Mouse (Mus musculus) stomach, embryonic 14.5 days (tissue): Measurements from ENCODE around the gene Lsm12. TPM values are rescaled to one million over a fixed set of nuclear protein-coding genes. Genes with fewer than 3 reads are reported as not detected.

ENCODE experiments used
- ATAC-seq: fragments of 200-750 bp; cut with Nextera tagmentation; 2 replicates; pipeline ENCODE4 v1.8.0; 2017; ENCODE audit warnings: low read depth, moderate TSS enrichment; ENCODE audit not compliant: insufficient number of reproducible peaks, insufficient read depth, low FRiP score
- H3K27ac ChIP-seq: fragments of 300-500 bp; sonication (generic); 2 replicates; pipeline ENCODE4 v1.5.1; 2014; ENCODE audit warnings: mild to moderate bottlenecking, low read length, moderate library complexity, mixed read lengths
- H3K27me3 ChIP-seq: fragments of 300-500 bp; sonication (generic); 2 replicates; pipeline ENCODE4 v1.6.1; 2014; ENCODE audit warnings: low read length, control low read depth, mixed read lengths; ENCODE audit not compliant: control insufficient read depth, insufficient read depth
- H3K36me3 ChIP-seq: fragments of 300-500 bp; sonication (generic); 2 replicates; pipeline ENCODE4 v1.6.1; 2014; ENCODE audit warnings: mild to moderate bottlenecking, control low read depth, low read length, moderate library complexity, mixed read lengths; ENCODE audit not compliant: control insufficient read depth, insufficient read depth
- H3K4me1 ChIP-seq: fragments of 300-500 bp; sonication (generic); 2 replicates; pipeline ENCODE4 v1.6.1; 2014; ENCODE audit warnings: low read length, control low read depth, mixed read lengths; ENCODE audit not compliant: control insufficient read depth, insufficient read depth
- H3K4me2 ChIP-seq: fragments of 300-500 bp; sonication (generic); replicated peaks from 2 replicates; pipeline ENCODE4 v1.6.1; 2014; ENCODE audit warnings: low read depth, low read length, control low read depth
- H3K4me3 ChIP-seq: fragments of 300-500 bp; sonication (generic); 2 replicates; pipeline ENCODE4 v1.5.1; 2014; ENCODE audit warnings: low read depth, low read length, control low read depth
- H3K9ac ChIP-seq: fragments of 300-500 bp; sonication (generic); replicated peaks from 2 replicates; pipeline ENCODE4 v1.6.1; 2014; ENCODE audit warnings: low read depth, mild to moderate bottlenecking, control low read depth, low read length, moderate library complexity, mixed read lengths
- H3K9me3 ChIP-seq: fragments of 300-500 bp; sonication (generic); 2 replicates; pipeline ENCODE4 v1.6.1; 2016; ENCODE audit warnings: low read depth, low read length, control low read depth; ENCODE audit not compliant: control insufficient read depth
- WGBS: fragments of 180-500 bp; shearing (Covaris S2); extraction: QIAGEN DNeasy Blood & Tissue Kit; methylation state at CpG from one replicate; pipeline ENCODE4 v1.1.7; 2014; 5-methylcytosine and 5-hydroxymethylcytosine counted together
- polyA plus RNA-seq: library from polyadenylated mRNA; unstranded; fragments of >200 nt; fragmentation: Nextera tagmentation; extraction: Ambion mirVana; gene quantifications from 2 replicates; pipeline ENCODE4 v1.2.1, GENCODE M21; 2014

Lsm12 gene
- polyA plus RNA-seq, 1 experiment from 2014 or later: 88.2 TPM

DNA sequence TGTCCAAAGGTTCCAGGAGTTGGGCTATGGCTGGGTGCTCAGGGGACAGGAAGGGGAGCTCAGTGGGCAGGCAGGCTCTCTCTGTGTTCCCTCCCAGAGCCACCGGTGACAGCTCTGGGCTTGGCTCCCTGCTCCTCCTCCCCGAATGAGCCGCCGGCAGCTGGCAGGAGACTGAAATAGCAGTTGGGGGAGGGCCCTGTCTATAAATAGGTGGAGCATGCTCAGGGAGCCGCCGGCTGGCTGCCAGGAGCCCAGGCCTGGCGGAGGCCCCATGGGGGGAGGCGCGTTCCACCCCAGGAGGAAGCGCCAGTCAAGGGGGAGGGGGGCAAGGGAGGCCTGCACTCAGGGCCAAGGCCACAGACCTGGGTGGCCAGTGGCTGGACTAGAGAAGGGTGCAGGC is 33.7 kb upstream of the Lsm12 start:
- peak overlapping the region; percentile 97 for H3K4me2 ChIP-seq
- no peaks in the 10 kb centered on the region for H3K36me3 ChIP-seq
- peak overlapping the region; percentile 61 for H3K9ac ChIP-seq
- ATAC-seq: peak; percentile 81
- peak overlapping the region; percentile 47 for H3K4me3 ChIP-seq
- no peaks in the 10 kb centered on the region for H3K9me3 ChIP-seq
- peak overlapping the region; percentile 94 for H3K27ac ChIP-seq
- H3K27me3 ChIP-seq: no peaks in the 10 kb centered on the region
- peaks cover 70% of the 10 kb centered on the region for H3K4me1 ChIP-seq
- 0% methylated on average over 10 of the region's 10 CpGs for WGBS

DNA sequence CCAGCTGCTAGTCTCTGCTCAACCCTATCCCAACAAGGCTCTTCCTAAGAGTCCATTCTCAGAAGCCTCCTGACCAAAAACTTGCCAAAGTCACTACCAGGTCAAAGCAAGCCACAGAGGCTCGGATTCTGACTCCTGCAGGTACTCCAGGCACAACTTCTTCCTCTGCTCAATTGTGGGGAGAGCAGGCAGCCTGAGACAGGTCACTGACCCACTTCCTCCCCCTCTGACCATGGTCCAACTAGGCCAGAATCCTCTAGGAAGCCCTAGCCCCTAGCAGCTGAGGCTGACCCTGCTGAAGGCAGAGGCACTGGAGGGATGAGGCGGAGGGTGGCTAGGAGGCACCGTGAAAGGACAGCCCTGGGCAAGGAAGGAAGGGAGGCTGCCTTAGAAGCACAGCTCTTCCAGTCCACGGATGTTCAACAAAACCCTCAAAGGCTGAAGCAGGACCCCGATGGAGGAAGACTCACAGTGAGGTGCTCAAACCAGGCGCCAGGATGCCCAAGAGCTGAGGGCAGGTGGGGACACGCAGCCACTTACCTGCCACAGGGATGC is 32.9 kb upstream of the Lsm12 start:
- Histone ChIP-seq H3K4me3 (peak overlapping the region; percentile 47), H3K27me3 (no peaks in the 10 kb centered on the region), H3K4me1 (peaks cover 72% of the 10 kb centered on the region), H3K9ac (peak overlapping the region; percentile 61; the same call in 1 of the 2 replicates), H3K4me2 (peak overlapping the region; percentile 97), H3K9me3 (no peaks in the 10 kb centered on the region), H3K27ac (peak overlapping the region; percentile 94), H3K36me3 (no peaks in the 10 kb centered on the region)
- ATAC-seq: no peak
- 48% methylated on average over 7 of the region's 7 CpGs for WGBS

- peak overlapping the region; percentile 97 for H3K4me2 ChIP-seq
- no peaks in the 10 kb centered on the region for H3K27me3 ChIP-seq
- WGBS: 56% methylated on average over 6 of the region's 6 CpGs
- H3K36me3 ChIP-seq: no peaks in the 10 kb centered on the region
- H3K9me3 ChIP-seq: no peaks in the 10 kb centered on the region
- ATAC-seq: no peak
- H3K4me3 ChIP-seq: peak overlapping the region; percentile 47
- H3K4me1 ChIP-seq: peaks cover 73% of the 10 kb centered on the region
- H3K27ac ChIP-seq: peak overlapping the region; percentile 94
- peak overlapping the region; percentile 61; the same call in 1 of the 2 replicates for H3K9ac ChIP-seq
These were observed 32.3 kb upstream of the Lsm12 start for GRCm38 (mm10) chr11:102217396-102217795.

- Histone ChIP-seq H3K4me3 (peak overlapping the region; percentile 47), H3K27me3 (no peaks in the 10 kb centered on the region), H3K4me2 (peak overlapping the region; percentile 97), H3K9ac (no peak overlapping the region), H3K4me1 (peaks cover 76% of the 10 kb centered on the region), H3K9me3 (no peaks in the 10 kb centered on the region), H3K27ac (peak overlapping the region; percentile 94), H3K36me3 (no peaks in the 10 kb centered on the region)
- ATAC-seq: peak; percentile 4; the same call in 1 of the 2 replicates
- WGBS: 17% methylated on average over 5 of the region's 5 CpGs
These were observed 31.8 kb upstream of the Lsm12 start for GRCm38 (mm10) chr11:102216886-102217240.

DNA sequence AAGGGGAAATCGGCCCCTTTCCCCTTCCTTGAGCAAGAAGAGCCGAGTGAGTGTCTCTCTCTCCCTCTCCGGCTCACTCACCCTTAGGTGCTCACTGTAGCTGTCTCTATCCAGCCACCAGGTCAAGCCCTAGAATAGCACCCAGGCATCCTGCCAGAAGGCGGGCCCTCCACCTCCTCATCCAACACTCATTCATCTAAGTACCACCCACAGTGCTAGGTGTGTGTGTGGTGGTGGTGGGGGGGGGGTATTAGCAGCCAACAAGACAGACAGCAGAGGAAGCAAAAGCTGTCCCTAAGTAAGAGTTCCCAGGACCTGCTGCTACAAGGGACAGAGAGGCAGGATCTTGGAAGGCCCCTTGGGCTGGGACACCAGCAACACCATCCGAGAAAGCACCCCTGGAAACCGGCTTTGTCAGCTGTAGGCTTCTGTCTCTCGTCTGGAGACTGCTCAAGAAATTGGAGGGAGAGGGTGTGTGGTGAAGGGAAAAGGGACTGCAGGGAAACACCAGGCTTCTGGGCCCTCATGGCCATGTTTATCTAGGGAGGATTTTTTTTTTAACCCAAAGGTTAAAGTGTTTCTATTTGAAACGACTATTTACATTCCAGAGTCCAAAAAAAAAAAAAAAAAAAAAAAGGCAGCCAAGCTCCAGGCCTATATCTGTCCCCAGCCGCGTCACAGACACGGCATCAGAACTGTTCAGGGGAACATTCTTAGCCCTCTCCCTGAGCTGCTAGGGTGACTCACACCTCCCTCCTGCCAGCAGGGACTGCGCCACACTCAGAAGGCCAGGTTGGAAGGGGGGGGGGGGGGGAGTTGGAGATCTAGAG is 31.2 kb upstream of the Lsm12 start:
- no peaks in the 10 kb centered on the region for H3K36me3 ChIP-seq
- peaks cover 82% of the 10 kb centered on the region for H3K4me1 ChIP-seq
- H3K4me3 ChIP-seq: peak overlapping the region; percentile 47; the same call in 1 of the 2 replicates
- peak overlapping the region; percentile 97 for H3K4me2 ChIP-seq
- H3K9ac ChIP-seq: no peak overlapping the region; the same call in 1 of the 2 replicates
- no peaks in the 10 kb centered on the region for H3K9me3 ChIP-seq
- peak overlapping the region; percentile 94 for H3K27ac ChIP-seq
- ATAC-seq: peak; percentile 75
- no peaks in the 10 kb centered on the region for H3K27me3 ChIP-seq
- 14% methylated on average over 12 of the region's 12 CpGs for WGBS

GRCm38 (mm10) chr11:102215511-102215910 is 30.4 kb upstream of the Lsm12 start:
- Histone ChIP-seq H3K4me2 (peak overlapping the region; percentile 97), H3K9me3 (no peaks in the 10 kb centered on the region), H3K4me1 (peaks cover 82% of the 10 kb centered on the region), H3K9ac (no peak overlapping the region; the same call in 1 of the 2 replicates), H3K27ac (peak overlapping the region; percentile 94), H3K27me3 (no peaks in the 10 kb centered on the region), H3K36me3 (no peaks in the 10 kb centered on the region), H3K4me3 (peak overlapping the region; percentile 8; the same call in 1 of the 2 replicates)
- no peak for ATAC-seq
- 62% methylated on average over 11 of the region's 11 CpGs for WGBS

DNA sequence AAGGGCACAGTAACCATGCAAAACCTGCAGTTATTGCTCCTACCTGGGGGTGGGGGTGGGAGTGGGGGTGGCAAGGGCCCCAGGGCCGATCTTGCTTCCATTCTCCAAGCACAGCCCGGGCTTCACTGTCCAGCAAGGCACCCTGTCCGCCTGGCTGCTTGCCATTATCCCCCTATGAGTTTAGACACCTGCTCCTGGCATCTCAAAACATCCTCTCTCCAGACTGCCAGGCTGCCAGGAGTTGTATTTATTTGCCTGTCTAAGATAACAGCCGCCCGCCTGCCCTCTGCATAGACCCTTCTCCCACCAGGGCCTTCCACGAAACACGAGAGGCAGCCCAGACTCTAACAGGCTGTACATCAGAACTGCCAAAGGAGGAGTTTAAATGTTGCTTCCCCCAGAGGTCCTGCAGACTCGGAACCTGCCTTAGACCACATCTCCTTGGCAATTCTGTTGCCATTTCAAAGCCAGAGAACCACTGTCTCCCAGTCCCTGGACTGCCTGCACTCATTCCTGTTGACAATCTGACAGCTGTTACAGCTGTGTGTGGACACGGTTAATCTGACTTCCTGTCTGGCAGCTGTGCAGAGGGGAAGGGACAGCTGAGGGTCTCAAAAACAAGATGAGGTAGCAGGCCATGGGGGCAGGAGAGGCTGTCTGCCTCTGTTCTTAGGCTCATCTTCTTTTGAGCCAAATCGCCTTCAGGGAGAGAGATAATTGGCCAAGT is 29.5 kb upstream of the Lsm12 start:
- WGBS: 35% methylated on average over 10 of the region's 10 CpGs
- Histone ChIP-seq H3K4me1 (peaks cover 73% of the 10 kb centered on the region), H3K9ac (no peak overlapping the region), H3K27ac (0 out of 2 replicates have a peak overlapping the region, but pooled peaks have one; percentile 11), H3K4me2 (no peak overlapping the region; the same call in 1 of the 2 replicates), H3K9me3 (no peaks in the 10 kb centered on the region), H3K4me3 (no peak overlapping the region), H3K36me3 (no peaks in the 10 kb centered on the region), H3K27me3 (no peaks in the 10 kb centered on the region)
- no peak for ATAC-seq

- 0 out of 2 replicates have a peak, but pooled peaks cover 3% of the 10 kb centered on the region for H3K36me3 ChIP-seq
- no peak for ATAC-seq
- H3K9ac ChIP-seq: no peak overlapping the region
- no peak overlapping the region for H3K4me3 ChIP-seq
- H3K4me1 ChIP-seq: peaks cover 58% of the 10 kb centered on the region
- H3K27ac ChIP-seq: no peak overlapping the region
- no peaks in the 10 kb centered on the region for H3K27me3 ChIP-seq
- H3K9me3 ChIP-seq: no peaks in the 10 kb centered on the region
- no peak overlapping the region for H3K4me2 ChIP-seq
- WGBS: 52% methylated on average over 18 of the region's 18 CpGs
These were observed 26.8 kb upstream of the Lsm12 start for GRCm38 (mm10) chr11:102211936-102212341.
